Mouse (Mus musculus): Measurements from ENCODE around the gene Elfn1.

Elfn1 gene

GRCm38 (mm10) chr5:139907714-139908242 is at the start of gene Elfn1:
TSS of gene Elfn1 (plus strand) at chr5:139907943.
- DNase-seq (ENCODE audit: extremely low read depth, low read depth) = no peak

GRCm38 (mm10) chr5:139860328-139861104 is 47.2 kb upstream of the Elfn1 start:
- peak; percentile 14 for DNase-seq (ENCODE audit: extremely low read depth, low read depth)

- no peak for DNase-seq (ENCODE audit: extremely low read depth, low read depth)
These were observed 45.0 kb upstream of the Elfn1 start for GRCm38 (mm10) chr5:139862759-139863158.

- no peak for DNase-seq (ENCODE audit: extremely low read depth, low read depth)
These were observed 36.9 kb upstream of the Elfn1 start for GRCm38 (mm10) chr5:139870886-139871285.

- no peak for DNase-seq (ENCODE audit: extremely low read depth, low read depth)
These were observed 36.2 kb upstream of the Elfn1 start for GRCm38 (mm10) chr5:139871526-139871925.

GRCm38 (mm10) chr5:139877563-139877962 is 30.2 kb upstream of the Elfn1 start:
- no peak for DNase-seq (ENCODE audit: extremely low read depth, low read depth)

GRCm38 (mm10) chr5:139879694-139880093 is 28.0 kb upstream of the Elfn1 start:
- DNase-seq (ENCODE audit: extremely low read depth, low read depth) = no peak

- no peak for DNase-seq (ENCODE audit: extremely low read depth, low read depth)
These were observed 26.6 kb upstream of the Elfn1 start for GRCm38 (mm10) chr5:139881161-139881560.

GRCm38 (mm10) chr5:139888624-139889023 is 19.1 kb upstream of the Elfn1 start:
- DNase-seq (ENCODE audit: extremely low read depth, low read depth) = no peak

- DNase-seq (ENCODE audit: extremely low read depth, low read depth) = no peak
These were observed 18.4 kb upstream of the Elfn1 start for GRCm38 (mm10) chr5:139889370-139889769.

GRCm38 (mm10) chr5:139892326-139892994 is 15.3 kb upstream of the Elfn1 start:
- no peak for DNase-seq (ENCODE audit: extremely low read depth, low read depth)

- no peak for DNase-seq (ENCODE audit: extremely low read depth, low read depth)
These were observed 14.8 kb upstream of the Elfn1 start for GRCm38 (mm10) chr5:139892995-139893345.

GRCm38 (mm10) chr5:139894025-139894508 is 13.7 kb upstream of the Elfn1 start:
- DNase-seq (ENCODE audit: extremely low read depth, low read depth) = no peak

GRCm38 (mm10) chr5:139899044-139899443 is 8.7 kb upstream of the Elfn1 start:
- DNase-seq (ENCODE audit: extremely low read depth, low read depth) = no peak

- DNase-seq (ENCODE audit: extremely low read depth, low read depth) = no peak
These were observed 2.6 kb upstream of the Elfn1 start for GRCm38 (mm10) chr5:139905121-139905520.

GRCm38 (mm10) chr5:139906507-139906906 is 1.2 kb upstream of the Elfn1 start:
- no peak for DNase-seq (ENCODE audit: extremely low read depth, low read depth)

- no peak for DNase-seq (ENCODE audit: extremely low read depth, low read depth)
These were observed 502 bp upstream of the Elfn1 start for GRCm38 (mm10) chr5:139907241-139907640.

- DNase-seq (ENCODE audit: extremely low read depth, low read depth) = no peak
These were observed 584 bp downstream of the Elfn1 start for GRCm38 (mm10) chr5:139908243-139908810.

GRCm38 (mm10) chr5:139908811-139909627 is 1.3 kb downstream of the Elfn1 start:
- no peak for DNase-seq (ENCODE audit: extremely low read depth, low read depth)

- no peak for DNase-seq (ENCODE audit: extremely low read depth, low read depth)
These were observed 2.2 kb downstream of the Elfn1 start for GRCm38 (mm10) chr5:139909710-139910550.
